Mouse (Mus musculus) layer of hippocampus, postnatal 36 days (tissue): Measurements from ENCODE around the gene Crtc2. TPM values are rescaled to one million over a fixed set of nuclear protein-coding genes. Genes with fewer than 3 reads are reported as not detected.

ENCODE experiments used
- DNase-seq, 2 experiments: peaks; one replicate each; pipeline ENCODE4 v3.0.0; 2022
- microRNA-seq, 2 experiments: library from miRNA; unstranded; fragments of <30 nt; microRNA quantifications; one replicate each; pipeline ENCODE4 v1.2.0; 2021
- total RNA-seq, 2 experiments: library from RNA; stranded (reverse); gene quantifications; 2 replicates each; pipeline ENCODE4 v1.2.3; 2021

The Crtc2 gene
- total RNA-seq, 2 experiments from 2014 or later, result 34.5 to 41.3 TPM

DNA sequence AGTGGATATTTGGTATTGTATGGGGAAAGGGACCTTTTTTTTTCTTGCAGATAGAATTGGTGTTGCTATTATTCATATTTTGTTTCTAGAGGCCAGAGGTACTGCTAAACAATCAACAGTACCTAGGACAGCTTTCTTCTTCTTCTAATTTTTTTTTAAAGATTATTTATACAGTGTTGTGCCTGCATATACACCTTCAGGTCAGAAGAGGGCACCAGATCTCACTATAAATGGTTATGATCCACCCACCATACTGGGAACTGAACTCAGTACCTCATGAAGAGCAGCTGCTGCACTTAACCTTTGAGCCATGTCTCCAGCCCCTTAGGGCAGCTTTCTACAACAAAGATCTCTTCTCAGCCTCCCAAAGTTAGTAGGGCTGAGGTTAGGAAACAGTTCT is 59.4 kb downstream of the Crtc2 start:
- no peak for DNase-seq

Small RNAs within 50 kb of the gene (microRNA-seq; reads per million reads assigned to microRNA genes)
- gene Mir7012, result 0 to 0.42 reads per million in 2 experiments

Other genes with a start within 250 kb of the Crtc2 start
- gene 4933434E20Rik, start 202.5 kb upstream of the Crtc2 start, total RNA-seq, result 10 to 100 TPM; 90.6 to 95.5 TPM
- 100 to 1,000 TPM; 149 to 181 TPM for gene Ubap2l, start 201.5 kb upstream of the Crtc2 start, total RNA-seq
- gene Tpm3, start 181.5 kb upstream of the Crtc2 start, total RNA-seq, result 100 to 1,000 TPM; 181 to 182 TPM
- under 1 TPM; 0.38 to 0.45 TPM for gene Nup210l, start 150.0 kb upstream of the Crtc2 start, total RNA-seq
- 100 to 1,000 TPM; 928 to 941 TPM for gene Rps27, start 40.5 kb upstream of the Crtc2 start, total RNA-seq
- gene Rab13, start 40.5 kb upstream of the Crtc2 start, total RNA-seq, result 1 to 10 TPM; 8.9 to 9.8 TPM
- gene Jtb, start 22.6 kb upstream of the Crtc2 start, total RNA-seq, result 10 to 100 TPM; 46.0 to 47.2 TPM
- under 1 TPM in 1 of 2 experiments, not detected in 1; 0.40 TPM for gene Creb3l4, start 10.7 kb upstream of the Crtc2 start, total RNA-seq
- gene Slc39a1, start 6.0 kb upstream of the Crtc2 start, total RNA-seq, result 10 to 100 TPM; 44.9 to 47.2 TPM
- 10 to 100 TPM; 30.5 to 31.8 TPM for gene Dennd4b, start 11.0 kb downstream of the Crtc2 start, total RNA-seq
- gene Gatad2b, start 39.0 kb downstream of the Crtc2 start, total RNA-seq, result 100 to 1,000 TPM in 1 of 2 experiments, 10 to 100 TPM in 1; 95.2 to 109 TPM
- 10 to 100 TPM; 13.9 to 25.2 TPM for gene Slc27a3, start 135.8 kb downstream of the Crtc2 start, total RNA-seq
- 10 to 100 TPM; 78.2 to 80.4 TPM for gene Ints3, start 179.5 kb downstream of the Crtc2 start, total RNA-seq
- gene Npr1, start 211.7 kb downstream of the Crtc2 start, total RNA-seq, result 1 to 10 TPM; 4.6 to 6.1 TPM
- gene Ilf2, start 222.0 kb downstream of the Crtc2 start, total RNA-seq, result 10 to 100 TPM; 83.0 to 83.8 TPM
- 10 to 100 TPM; 49.8 to 50.8 TPM for gene Snapin, start 236.9 kb downstream of the Crtc2 start, total RNA-seq